Mouse (Mus musculus) ovary, adult 18-20 months (tissue): ENCODE data around the gene Cdk5.

Experiments
- DNase-seq: peaks from one replicate; pipeline ENCODE4 v3.0.0; 2022; ENCODE audit warnings: low spot score, mixed read lengths

Gene Cdk5

DNA sequence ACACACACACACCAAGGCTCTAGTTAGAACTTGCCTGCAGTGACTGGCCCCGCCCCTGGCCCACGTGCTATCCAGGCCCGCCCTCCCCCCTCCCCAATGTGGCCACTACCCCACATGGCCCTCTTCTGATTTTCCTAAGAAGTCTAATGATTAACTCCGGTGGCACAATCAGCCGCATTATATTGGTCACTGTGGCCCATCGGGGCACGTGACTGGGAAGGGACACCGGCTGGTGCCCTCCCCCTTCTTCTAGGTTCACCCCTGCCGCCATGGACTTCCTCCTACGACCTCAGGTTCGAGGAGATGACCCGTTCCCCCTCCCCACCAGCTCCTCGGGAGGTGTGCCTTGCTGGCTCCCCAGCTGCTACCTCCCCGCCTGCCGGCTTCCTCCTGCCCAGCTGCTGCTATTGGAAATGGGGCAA is 4.7 kb upstream of the Cdk5 start:
- DNase-seq: no peak

DNA sequence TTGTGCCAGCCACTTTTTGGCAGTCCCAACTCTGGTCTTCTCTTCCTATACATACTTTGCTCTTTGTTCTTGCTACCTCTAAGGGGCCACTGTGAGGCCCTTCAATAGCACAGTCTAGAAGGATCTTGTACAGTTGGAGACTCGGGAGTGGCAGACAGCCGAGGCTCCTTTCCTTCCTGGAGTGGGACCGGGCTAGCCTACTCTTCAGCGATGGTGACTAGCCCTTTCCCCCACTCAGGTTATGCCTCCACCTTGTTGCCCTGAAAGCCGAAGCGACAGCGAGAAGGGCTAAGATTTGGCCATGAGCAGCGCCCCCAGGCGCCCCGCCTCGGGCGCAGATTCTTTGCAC is 3.9 kb upstream of the Cdk5 start:
- DNase-seq: no peak

GRCm38 (mm10) chr5:24426556-24427284 is 3.4 kb upstream of the Cdk5 start:
- DNase-seq: no peak

- peak; percentile 31 for DNase-seq
Measured at GRCm38 (mm10) chr5:24426037-24426432, 2.7 kb upstream of the Cdk5 start.

GRCm38 (mm10) chr5:24425421-24426036 is 2.2 kb upstream of the Cdk5 start:
- DNase-seq: peak; percentile 43

- peak; percentile 74 for DNase-seq
Measured at GRCm38 (mm10) chr5:24424861-24425411, 1.6 kb upstream of the Cdk5 start.

- DNase-seq: peak; percentile 24
Measured at GRCm38 (mm10) chr5:24424004-24424781, 863 bp upstream of the Cdk5 start.

GRCm38 (mm10) chr5:24420381-24420780 is 2.9 kb downstream of the Cdk5 start:
- no peak for DNase-seq

- DNase-seq: no peak
Measured at GRCm38 (mm10) chr5:24417587-24417986, 5.7 kb downstream of the Cdk5 start.

DNA sequence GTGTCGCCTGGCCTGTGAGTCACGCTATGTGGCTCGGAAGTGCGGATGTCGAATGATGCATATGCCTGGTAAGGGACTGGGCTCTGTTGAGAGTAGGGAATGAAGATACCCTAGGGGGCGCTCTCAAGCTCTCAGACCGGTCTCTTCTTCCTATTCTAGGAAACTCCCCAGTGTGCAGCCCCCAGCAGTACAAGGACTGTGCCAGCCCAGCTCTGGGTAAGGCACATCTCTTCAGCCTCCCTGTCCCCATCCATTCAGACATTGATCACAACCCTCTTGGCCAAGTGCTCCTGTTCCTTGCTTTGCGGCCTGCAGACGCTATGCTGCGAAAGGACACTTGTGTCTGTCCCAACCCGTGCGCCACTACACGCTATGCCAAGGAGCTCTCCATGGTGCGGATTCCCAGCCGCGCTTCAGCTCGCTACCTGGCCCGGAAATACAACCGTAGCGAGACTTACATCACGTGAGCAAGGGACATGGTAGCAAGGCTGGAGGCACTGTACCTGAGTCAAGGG is 7.1 kb downstream of the Cdk5 start:
- DNase-seq: peak; percentile 24

- no peak for DNase-seq
Measured at GRCm38 (mm10) chr5:24413938-24414337, 9.4 kb downstream of the Cdk5 start.

GRCm38 (mm10) chr5:24413042-24413693 is 10.2 kb downstream of the Cdk5 start, which contains the start of gene Asic3:
TSS of gene Asic3 (plus strand) at chr5:24413392.
- no peak for DNase-seq

DNA sequence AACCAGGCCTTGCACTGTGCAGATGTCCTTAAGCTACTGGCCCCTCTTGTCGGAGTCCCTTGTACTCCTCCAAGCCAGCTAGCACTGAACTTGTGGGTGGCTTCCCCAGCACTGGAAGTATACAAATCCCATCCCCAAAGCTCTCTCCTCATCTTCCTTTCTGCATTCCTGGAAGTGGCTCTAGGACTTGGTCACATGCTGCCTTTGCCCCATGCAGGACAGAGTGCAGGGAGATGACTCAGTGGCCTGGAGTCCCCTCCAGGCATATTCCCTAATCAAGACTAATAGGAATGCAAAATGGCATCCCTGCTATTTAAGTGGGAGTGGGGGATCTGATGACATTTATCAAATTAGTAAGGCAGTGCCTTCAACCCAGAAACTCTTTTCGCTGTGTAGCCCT is 11.3 kb downstream of the Cdk5 start:
- DNase-seq: no peak

- DNase-seq: no peak
Measured at GRCm38 (mm10) chr5:24409466-24409865, 13.9 kb downstream of the Cdk5 start.

- DNase-seq: no peak
Measured at GRCm38 (mm10) chr5:24408651-24409050, 14.7 kb downstream of the Cdk5 start.

DNA sequence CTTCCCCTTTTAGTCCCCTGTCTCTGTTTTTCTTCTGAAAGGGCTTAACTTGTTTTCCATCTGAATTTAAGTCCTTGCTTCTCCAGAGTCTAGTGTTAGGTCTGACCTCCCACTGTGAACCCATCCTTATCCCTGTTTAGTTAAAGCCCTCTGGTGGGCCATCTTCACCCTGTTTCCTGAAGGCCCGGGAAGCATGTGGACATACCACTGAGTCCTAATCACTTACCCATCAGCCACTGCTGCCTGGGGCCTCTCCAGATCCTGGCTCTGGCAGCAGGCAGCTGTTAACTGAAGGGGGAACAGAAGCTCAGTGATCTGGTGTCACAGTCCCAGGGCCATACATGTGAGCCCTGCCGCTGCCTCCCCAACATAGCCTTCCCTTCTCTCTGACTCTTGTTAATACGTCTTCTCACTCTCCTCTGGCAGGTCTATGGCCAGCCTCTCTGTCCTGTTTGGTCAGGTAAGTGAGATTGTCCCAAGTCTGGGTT is 17.9 kb downstream of the Cdk5 start:
- no peak for DNase-seq

DNA sequence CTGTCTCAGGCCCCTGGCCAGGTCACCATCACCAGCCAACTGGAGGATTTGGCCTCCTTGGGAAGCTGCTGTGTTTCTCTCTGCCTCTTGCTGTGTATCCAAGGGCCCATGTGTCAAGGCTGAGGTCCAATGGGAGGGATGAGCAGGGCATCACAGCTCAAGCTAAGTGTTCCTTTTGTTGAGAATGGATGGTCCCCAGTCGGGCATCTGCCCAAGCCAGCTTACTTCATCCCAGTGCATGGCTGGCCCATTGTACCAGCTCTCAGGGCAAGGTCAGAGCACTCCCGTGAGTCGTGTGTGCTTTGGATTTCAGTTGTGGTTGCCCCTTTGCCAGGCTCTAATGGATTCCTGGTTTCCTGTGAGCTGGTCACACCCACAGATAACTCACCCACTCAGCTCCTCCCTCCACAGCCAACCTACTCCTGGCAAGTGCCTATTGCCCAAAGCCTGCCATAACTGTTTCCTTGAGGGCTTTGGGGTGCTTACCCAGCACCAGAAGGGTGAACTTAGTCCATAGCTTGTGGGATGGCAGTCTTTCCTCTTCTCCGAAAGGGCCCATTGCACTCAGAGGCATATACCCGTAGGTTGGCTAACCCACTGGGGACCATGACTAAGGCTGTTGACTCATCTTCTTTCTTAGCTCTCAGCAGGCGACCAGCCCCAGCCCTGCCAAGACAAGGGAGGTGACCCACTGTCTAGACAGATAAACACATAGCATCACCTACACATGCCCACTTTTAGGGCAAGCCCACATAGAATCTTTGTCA is 18.6 kb downstream of the Cdk5 start:
- no peak for DNase-seq

DNA sequence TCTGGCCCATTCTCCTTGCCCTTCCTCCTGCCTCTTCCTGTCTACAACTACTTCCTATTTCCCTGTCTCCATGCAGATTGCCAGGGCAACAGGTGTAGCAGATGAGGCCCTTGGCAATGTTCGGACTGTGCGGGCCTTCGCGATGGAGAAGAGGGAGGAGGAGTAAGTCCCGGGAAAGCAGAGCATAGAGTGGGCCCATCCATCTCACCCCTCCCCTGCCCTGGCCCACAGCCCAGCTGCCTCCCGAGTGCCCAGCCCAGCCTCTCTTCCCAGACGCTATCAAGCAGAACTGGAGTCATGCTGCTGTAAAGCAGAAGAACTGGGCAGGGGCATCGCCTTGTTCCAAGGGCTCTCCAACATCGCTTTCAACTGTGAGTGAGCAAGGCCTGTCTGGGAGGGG is 21.4 kb downstream of the Cdk5 start:
- no peak for DNase-seq

- DNase-seq: no peak
Measured at GRCm38 (mm10) chr5:24400911-24401605, 22.3 kb downstream of the Cdk5 start.

DNA sequence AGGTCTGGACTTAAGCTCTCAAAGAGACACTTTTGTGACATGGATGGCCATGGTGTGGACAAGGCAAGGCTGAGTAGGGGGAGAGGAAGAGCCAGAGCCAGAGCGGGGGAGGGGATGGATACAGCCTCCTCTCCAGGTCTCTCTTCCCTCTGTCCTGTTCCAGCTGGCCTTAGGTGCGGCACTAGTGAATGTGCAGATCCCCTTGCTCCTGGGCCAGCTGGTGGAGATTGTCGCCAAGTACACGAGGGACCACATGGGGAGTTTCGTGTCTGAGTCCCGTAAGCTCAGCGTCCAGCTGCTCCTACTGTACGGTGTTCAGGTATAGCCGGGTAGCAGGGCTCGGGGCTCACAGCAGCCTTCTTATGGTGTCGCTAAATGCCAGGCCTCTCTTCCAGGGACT is 23.0 kb downstream of the Cdk5 start:
- DNase-seq: no peak
